Mouse (Mus musculus): ENCODE data around the gene Tnrc18.

The Tnrc18 gene

DNA sequence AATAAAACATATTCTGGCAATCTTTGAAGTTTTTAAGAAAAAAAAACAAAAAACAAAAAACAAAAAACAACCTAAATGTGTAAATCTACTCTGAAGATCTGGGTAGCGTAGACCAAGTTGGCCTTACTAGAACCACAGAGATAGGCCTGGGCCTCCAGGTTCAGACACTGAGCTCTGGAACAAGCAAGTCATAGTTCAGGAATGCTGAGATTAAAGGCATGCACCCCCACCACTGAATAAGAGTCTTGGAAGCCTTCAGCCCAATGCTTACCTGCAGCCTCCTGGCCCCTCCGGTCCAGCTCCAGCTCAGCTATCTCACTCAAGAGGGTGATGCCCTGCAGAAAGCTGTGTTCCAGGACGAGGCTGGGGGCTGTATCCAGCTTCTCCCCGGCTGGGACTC lies 46.4 kb downstream of the Tnrc18 start:
- DNase-seq = no peak

DNA sequence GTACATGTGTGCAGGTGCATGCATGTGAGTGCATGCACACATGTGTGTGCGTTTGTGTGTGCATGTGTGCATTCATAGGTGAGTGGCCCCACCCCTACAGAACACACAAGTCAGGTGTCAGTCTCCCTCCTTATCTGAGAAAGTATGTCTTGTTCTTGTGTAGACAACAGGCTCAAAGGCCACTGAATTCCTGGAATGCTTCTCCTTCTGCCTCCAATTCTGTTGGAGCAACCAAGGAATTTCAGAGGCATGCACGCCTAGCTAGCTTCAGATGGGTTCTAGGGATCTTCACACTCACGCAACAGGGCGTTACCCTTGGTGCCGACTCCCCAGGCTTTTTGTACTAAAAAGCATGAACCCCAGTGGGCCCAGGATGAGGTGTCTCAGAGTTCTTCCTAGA lies 47.8 kb downstream of the Tnrc18 start:
- DNase-seq = no peak

DNA sequence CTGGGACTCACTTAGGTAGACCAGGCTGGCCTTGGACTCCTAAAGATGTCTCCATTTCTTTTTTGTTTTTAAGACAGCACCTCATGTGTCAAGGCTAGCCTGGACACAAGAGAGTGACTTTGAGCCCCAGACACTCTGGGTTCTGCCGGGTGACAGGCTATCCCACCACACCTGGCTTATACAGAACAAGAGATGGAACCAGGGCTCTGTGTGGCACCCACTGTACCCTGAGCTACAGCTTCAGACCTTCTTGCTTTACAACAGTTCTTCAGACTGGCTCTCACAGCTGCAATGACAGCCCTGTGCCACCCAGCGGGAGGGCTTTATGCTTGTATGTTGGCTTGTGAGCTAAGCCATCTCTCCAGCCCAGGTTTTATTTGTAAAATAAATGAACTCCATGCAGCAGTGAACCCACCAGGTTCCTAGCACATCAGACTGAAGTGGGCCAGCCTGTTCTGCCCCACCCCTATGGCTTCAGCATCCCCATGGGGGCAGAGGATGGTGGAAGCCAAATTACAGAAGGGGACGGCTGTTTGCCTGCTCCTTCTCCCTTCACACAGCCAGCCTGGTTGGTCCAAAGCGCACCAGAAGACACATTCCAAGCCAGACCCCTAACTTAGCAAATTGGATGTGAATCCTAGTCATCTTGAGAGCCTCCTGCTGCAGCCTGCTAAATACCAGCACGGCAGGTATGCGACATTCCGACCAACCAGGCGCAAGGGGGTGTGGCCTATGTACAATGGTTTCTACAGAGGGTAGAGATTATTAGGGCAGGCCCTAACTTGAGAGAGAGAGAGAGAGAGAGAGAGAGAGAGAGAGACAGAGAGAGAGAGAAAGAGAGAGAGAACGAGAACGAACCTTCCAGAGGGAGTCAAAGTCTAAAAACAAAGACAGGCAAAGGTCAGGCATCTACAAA lies 48.9 kb downstream of the Tnrc18 start:
- DNase-seq = no peak

DNA sequence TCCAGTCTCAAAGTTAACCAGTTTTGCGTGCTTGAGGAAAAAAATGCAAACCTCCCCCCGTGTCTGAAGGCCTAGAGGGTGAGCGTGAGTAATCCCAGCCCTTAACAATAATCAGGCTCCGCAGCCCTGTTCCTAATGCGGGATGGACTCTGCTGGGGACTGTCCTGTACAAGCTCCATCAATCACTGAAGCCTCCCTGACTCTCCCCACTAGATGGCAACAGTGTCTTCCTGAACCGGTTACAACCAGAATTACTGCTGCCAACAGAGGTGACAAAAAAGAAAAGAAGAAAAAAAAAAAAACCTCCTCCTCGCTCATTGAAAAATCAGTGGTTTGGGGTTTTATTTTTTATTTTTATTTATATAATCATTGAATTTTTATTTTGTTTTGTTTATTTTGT lies 49.5 kb downstream of the Tnrc18 start:
- peak; percentile 71 to 74 for DNase-seq

DNA sequence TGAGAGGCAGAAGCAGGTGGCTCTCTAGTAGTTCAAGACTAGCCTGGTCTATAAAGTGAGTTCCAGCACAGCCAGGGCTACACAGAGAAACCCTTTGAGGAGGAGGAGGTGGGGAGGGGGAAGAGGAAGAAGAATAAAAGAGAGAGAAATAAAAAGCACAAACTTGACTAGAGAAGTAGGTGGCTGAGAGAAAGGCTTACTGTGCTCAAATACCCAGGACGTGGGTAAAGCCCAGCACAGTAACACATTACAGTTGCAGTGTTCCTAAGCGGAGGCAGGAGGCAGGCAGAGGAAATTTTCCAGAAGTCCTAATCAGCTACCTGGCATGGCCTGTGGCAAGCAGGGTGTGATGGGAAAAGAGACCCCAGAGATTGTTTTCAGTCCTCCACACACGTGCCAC lies 50.8 kb downstream of the Tnrc18 start:
- no peak for DNase-seq

DNA sequence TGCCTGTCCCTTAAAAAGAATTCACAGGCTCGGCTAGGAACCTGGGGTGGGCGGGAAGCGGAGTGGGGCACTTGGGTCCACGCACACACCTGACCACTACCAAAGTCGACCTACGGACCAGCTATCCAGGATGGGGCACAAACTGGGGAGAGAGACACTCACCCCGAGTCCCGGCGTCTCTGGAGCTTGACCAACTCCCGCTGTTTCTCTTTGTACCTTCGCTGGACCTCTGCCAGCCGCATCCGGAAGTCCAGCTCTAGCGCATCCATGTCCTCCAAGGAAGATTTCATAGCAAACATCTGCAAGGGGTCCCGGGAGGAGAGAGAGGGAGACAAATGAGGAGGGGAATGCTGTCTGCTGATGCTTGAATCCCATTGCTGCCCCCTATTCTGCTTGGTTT lies 52.6 kb downstream of the Tnrc18 start:
- DNase-seq = no peak

DNA sequence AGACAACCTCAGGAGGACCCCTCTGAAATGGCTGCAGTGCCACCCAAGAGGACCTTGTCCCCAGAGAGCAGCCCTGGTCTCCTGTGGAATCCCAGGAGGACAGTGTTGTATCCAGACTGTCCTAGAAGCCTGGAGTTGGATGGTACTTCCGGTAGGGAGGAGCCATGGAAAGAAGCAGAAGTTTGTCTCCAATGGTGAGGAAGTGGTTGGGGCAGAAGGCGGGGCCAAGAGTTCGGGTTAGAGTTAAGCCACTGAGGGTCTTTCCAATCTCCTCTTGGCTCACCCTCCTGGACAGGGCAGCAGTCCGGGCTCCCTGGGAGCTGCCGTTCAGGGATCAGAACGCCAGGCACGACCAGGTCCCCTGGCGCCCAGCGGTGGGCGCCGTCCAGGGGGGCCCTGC lies 53.2 kb downstream of the Tnrc18 start:
- DNase-seq = no peak

DNA sequence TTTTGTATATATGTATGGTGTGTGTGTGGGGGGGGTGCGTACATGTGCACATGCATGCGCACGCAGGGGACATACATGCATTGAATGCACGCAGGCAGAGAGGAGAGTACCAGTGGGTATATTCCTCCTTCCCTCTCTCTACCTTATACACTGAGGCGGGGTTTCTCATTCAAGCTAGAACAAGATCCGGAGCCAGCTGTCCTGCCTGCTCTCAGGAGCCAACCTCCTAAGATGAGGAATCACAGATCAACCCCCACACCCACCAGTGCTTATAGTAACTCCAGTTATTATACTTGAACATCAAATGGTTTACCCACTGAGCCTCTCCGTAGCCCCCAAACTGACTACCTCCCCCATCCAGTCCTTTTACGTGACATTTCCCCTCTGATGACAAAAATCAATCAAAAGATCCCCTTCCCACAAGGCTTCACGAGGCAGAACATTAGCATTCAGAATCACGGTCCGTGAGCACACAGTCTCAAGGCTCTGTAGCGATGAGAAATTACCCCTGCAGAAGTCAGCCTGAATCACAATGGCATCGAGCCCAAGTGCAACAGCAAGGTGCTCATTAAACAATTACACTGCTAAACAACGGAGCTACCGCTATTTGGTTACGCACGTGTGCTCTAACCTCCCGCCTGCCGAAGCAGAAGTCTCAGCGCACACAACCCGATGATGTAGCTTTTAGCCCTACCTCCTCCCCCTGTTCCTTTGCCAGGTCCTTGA lies 55.2 kb downstream of the Tnrc18 start:
- DNase-seq = no peak

DNA sequence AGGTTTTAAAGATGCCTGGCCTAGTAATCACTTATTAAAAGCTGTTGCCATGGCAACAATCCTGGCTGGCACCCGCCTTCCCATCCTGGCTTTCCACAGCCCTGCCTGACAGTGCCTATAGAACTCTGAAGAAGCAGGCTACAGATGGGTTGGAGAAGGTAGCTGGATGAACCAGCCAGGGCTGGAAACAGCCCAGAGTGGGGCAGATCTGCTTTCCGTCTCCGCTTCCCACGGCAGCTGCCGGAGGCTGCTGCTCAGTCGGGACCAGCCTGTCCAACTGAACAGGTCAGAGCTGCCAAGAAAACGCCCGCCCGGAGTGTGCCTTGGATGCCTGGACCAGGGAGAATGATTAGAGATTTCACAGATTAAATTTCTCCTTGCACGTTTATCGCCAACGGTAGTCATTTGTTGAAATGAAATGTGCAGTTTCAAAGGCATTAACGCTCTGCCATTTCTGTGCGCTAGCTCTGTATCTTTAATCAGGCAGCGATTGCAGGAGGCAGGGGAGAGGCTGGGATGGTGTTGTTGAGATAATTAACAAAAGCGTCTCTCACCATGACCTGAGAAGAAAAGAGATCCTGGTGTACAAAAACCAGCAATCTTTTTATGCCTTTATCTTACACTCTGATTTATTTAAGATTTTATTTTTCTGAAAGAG lies 56.0 kb downstream of the Tnrc18 start:
- no peak for DNase-seq

DNA sequence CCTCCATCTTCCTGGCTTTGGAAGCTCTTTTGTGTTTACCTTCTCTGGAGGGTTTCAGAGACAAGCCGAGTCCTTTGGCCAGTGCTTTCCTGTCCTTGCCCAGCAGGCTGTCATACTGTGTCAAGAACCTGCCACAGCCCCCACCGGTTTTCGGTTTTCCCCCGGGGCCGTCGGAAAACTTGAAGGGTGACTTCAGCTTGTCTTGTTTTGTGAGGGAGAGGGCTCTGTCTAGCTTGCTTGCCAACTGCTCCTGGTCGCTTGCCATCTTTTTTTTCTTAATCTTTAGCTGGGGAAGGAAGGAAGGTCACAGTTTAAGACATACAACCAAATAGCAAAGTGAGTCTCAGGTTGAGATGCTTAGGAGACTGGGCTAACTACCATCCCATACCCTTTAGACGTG lies 57.7 kb downstream of the Tnrc18 start:
- no peak for DNase-seq

DNA sequence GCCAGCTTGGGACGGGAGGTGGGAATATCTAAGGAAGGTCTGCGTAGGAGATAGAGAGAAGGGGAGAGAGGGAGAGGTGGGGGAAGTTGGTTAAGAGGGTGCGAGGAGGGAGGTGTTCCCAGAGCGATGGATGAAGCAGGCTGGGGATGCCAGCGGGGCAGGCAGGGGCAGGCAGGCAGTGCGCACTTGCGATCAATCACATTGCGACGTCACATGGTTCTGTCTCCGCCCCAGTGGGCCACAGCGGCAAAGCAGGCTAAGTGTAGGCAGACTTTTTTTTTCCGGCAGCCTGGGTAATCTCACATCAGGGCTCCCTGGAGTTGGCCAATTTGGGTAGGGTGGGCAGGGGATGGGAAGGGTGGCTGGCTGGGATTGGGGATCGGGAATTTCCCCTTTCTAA lies 65.2 kb downstream of the Tnrc18 start:
- DNase-seq = no peak

DNA sequence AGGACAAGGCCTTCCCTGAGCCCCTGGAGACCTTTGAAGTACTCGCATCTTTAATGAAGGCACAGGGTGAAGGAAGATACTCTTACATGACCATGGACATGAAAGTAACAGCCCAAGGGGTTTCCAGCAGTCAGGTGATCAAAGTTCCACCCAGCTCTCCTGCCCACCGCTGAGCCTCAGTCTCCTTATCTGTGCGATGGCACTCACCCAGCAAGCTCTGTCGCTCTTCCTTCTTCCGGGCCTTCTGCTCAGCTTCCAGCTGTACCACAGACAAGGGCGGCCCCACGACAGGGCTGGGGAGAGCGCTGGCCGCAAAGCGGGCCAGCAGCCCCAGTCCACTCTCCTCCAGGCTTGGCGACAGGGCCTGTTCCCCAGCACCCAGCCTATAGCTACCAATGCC lies 67.3 kb downstream of the Tnrc18 start:
- DNase-seq = no peak

DNA sequence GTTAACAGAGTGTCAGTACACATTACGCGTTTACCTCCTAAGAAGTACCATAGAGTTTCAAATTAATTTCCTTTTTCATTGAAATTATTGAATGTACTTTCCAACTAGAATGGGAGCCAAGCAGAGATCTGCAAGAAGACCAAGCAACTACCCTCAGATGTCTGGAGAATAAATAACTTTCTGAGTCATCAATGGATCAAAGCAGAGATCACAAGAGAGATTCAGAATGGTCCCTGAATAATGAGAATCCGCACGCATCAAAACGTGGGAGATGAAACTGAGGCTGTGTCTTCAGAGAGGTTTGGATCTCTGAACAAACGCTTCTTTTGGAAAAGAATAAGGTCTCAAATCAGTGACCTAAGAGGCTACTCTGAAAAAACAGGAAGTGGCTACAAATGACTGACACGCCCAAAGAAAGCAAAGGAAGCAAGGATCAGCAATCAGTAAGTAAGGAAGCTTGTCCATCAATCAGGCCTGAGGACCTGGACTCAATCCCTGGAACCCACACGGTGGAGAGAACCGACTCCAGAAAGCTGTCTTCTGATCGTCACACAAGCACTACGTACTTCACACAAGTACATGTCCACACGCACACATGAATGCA lies 70.3 kb downstream of the Tnrc18 start:
- peak in 1 of 2 experiments; percentile 10 for DNase-seq

DNA sequence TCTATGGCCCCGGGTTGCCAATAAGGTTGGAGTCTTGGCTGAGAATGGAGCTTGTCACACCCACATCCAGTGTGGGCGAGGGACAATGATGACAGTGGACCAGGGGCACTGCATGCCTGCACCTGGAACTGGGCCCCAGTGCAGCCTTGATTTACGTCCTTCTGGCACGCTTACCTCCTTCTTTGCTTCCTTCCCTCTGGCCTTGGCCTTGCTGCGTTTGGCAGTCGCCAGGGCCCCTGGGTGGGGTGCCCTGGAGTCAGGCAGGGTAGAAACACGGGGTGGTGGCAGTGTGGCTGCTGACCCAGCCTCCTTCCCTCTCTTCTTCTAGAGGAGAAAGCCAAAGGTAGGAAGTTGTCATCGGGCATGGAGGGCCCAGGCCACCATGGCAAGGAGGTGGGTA lies 77.5 kb downstream of the Tnrc18 start:
- DNase-seq = no peak

DNA sequence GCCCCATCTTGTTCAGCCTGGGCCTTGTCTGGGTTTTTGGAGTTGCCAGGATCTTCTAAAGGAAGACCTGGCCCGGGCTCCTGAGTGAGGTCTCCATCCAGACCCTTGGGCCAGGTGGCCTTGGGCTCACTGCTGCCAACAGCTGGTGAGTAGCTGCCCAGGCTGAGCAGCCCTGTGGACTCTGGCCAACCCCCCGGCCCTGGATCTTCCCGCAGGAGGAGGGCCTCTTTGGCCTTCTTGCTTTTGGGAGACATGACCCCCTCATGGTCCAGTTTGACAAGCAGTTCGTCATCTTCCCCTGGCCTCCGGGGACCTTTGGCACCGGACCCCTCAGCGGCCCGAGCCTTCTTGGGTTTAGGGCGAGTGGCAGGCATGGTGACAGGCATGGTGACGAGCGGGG lies 85.5 kb downstream of the Tnrc18 start:
- no peak for DNase-seq

DNA sequence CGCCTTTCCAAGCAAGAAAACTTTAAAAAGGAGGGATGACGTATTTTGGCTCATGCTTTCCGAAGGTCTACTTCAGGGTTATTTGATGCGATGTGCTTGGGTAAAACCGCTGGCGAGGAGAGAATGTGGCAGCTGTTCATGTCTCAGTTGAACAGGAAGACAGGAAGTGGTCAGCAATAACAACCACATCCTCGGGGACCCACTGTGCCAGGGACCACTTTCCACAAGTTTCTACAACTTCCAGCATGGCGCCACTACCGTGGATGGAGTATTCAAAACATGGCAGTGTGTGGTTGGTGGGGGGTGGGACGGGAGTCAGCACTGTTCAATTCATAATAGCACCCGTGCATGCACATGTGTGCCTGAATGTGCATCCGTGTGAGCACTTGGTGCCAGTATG lies 87.2 kb downstream of the Tnrc18 start:
- DNase-seq = no peak

DNA sequence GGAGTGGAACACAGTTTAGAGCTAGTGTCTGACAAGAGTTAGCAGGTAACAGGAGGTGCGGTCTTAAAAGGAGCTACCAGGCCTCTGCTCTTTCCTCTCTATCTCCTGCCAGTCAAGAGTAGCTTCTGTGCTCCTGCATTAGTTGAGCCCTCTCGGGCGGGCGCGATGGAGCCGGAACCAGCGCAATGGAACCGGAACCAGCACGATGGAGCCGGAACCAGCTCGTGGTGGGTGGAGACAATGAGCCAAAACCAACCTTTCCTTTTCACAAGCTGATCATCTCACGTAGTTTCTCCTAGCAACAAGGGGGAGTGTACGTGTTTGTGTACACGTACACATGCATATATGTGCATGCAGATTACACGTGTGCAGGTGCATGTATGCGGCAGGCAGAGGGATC lies 89.2 kb downstream of the Tnrc18 start:
- DNase-seq = no peak

DNA sequence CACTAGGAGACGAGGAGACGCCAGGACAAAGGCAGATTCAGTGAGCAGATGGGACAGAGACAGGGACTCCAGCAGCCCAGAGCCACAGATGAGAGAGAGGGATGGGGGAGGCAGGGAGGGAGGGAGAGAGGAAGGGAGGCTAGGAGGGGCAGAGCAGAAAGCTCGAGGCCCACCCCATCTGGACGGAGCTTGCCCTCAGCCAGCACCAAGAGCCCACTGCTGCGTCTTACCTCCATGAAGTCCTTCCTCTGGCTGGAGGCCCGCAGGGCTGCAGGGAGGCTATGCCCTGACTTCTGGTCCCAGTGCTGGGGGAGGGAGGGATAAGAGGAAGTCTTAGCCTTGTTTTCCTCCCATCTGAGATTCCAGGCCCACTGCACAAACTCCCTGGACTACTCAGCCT lies 90.7 kb downstream of the Tnrc18 start:
- no peak for DNase-seq

DNA sequence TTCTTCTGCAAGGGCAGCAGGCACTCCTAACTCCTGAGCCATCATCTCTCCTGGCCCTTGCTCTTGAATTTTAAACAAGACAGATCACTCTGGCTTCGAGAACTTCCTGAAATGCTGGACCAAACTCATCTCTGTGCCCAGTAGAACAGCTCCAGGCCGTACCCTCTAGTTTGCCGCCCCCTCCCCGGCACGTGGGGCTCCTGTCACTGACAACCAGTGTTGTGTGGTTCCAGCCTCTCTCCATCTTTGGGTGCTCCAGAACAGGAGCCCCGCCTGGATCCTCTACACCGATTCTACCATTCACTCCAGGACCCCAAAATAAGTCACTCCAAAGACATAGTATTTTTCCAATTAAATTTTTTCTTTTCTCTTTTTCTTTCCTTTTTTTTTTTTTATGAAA lies 93.2 kb downstream of the Tnrc18 start:
- DNase-seq = no peak

DNA sequence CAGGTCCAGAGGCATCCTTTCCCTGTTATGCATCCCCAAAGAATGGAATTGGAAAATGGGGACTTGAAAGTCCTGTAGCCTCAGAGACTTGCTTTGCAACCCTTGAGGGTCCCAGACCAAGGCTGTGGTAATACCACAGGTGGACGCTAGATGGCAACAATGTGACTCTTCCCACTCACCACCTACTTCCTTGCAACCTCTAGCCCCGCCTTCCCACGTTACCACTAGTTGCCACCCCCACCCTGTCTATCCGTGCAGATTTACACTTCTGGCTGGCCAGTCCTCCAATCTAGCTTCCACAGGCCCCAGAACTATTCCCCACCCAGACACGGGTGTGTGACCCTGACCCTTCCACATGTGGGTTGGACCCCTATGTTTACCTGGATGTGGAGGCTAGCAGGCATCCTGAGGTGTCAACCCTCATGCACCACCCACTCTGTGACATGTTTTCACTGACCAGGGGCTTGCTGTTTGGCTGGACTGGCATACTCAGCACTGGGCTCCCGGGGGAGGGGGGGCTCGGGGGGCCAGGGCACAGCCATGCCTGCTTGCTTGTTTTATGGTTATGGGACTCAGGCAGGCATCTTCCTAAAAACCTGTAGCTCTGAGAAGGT lies 93.8 kb downstream of the Tnrc18 start:
- peak; percentile 78 for DNase-seq

DNA sequence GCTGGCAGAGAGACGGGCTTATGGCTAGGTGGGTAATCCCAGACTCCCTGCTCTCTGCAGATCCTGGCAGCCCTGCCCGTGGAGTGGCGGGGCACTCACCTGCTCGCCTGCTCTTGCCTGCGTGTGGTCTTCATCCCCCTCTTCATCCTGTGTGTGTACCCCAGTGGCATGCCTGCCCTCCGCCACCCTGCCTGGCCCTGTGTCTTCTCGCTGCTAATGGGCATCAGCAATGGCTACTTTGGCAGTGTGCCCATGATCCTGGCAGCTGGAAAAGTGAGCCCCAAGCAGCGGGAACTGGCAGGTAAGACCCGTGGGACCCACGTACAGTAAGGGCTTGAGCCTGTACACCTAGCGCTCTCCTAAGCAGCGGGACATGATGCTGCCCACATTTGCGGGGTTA lies 97.6 kb downstream of the Tnrc18 start:
- no peak for DNase-seq

DNA sequence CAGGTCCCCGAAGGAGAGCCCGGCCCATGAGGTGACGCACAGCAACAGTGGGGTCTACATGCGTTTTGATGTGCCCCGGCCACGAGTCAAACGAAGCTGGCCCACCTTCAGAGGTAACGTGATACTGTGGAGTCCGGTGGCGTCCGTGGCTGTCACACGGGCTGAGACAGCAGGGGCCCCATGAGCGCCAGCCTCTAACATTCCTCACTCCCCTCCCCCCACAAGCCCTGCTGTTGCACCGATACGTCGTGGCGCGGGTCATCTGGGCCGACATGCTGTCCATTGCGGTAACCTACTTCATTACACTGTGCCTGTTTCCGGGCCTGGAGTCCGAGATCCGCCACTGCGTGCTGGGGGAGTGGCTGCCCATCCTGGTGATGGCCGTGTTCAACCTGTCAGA lies 99.0 kb downstream of the Tnrc18 start:
- DNase-seq = peak in 1 of 2 experiments; percentile 3

DNA sequence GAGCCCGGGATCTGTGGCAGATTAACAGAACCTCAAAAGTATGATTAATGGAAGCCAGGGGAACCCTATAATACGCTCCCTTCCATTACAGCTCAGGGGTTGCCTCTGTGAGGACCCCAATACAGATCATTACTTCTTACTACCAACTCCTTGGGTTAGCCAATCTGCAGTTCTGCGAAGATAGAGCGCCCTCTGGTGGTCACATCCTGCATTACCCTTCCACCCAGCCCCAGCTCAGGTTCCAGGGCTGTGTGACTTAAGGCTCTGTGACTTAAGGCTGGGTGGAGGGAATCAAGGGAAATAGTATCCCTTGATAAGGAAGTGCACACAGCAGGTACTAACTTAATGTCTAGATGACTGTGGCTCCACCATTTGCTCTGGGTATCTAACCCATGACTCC lies 99.4 kb downstream of the Tnrc18 start:
- DNase-seq = peak; percentile 86 to 88
